Mouse (Mus musculus): ENCODE measurements at regions not wholly inside any gene's neighbourhood (a gene's known extent, or its start where the extent isn't known, plus 50 kb on each side); places are given as distances from the start of the nearest gene placed in this dataset.

- no peak for TF ChIP-seq CTCF (IDR thresholded peaks at IDR 0.05; ENCODE audit: low read depth, low read length)
- no peak for TF ChIP-seq POLR2A (IDR thresholded peaks at IDR 0.05; ENCODE audit: extremely low read depth, insufficient read depth, low read length)
Observed at GRCm38 (mm10) chr14:71531298-71531697, 931.7 kb upstream of the Fam160b2 start.

Data from liver, adult 2 months (tissue).